Mouse (Mus musculus) adrenal gland, adult 2 months (tissue): ENCODE results near the gene Fam209. TPM values are rescaled to one million over a fixed set of nuclear protein-coding genes. Genes with fewer than 3 reads are reported as not detected.

ENCODE experiments used
- polyA plus RNA-seq: library from polyadenylated mRNA; depleted of rRNA; stranded (reverse); fragments of >200 nt; gene quantifications from 2 replicates; pipeline ENCODE4 v1.2.3, GENCODE M21; 2012; rRNA removed
- total RNA-seq, 2 experiments: library from RNA; stranded (reverse); gene quantifications; 2 replicates each; pipeline ENCODE4 v1.2.3; 2021

Gene Fam209
- total and polyA plus RNA-seq, 3 experiments, result 0.31 TPM; not detected in 2

Other genes with a start within 250 kb of the Fam209 start
- not detected for gene Mc3r, start 224.0 kb upstream of the Fam209 start, total RNA-seq
- gene Mc3r, start 224.0 kb upstream of the Fam209 start, polyA plus RNA-seq, result 0.04 TPM in 1 of 2 replicates, not detected in the other
- gene Fam210b, start 127.0 kb upstream of the Fam209 start, total RNA-seq, result 10 to 100 TPM; 28.2 to 32.2 TPM
- 47.1 and 48.5 TPM in 2 replicates for gene Fam210b, start 127.0 kb upstream of the Fam209 start, polyA plus RNA-seq
- gene Aurka, start 102.0 kb upstream of the Fam209 start, total RNA-seq, result 1 to 10 TPM; 1.8 to 2.7 TPM
- 1.3 and 2.0 TPM in 2 replicates for gene Aurka, start 102.0 kb upstream of the Fam209 start, polyA plus RNA-seq
- gene Cstf1, start 101.8 kb upstream of the Fam209 start, total RNA-seq, result 10 to 100 TPM; 30.1 to 33.4 TPM
- gene Cstf1, start 101.8 kb upstream of the Fam209 start, polyA plus RNA-seq, result 30.7 and 31.5 TPM in 2 replicates
- gene Cass4, start 78.7 kb upstream of the Fam209 start, total RNA-seq, result under 1 TPM in 1 of 2 experiments, not detected in 1; 0.28 TPM
- 0.17 and 0.22 TPM in 2 replicates for gene Cass4, start 78.7 kb upstream of the Fam209 start, polyA plus RNA-seq
- gene Rtf2, start 32.0 kb upstream of the Fam209 start, total RNA-seq, result 10 to 100 TPM; 73.1 to 84.2 TPM
- gene Rtf2, start 32.0 kb upstream of the Fam209 start, polyA plus RNA-seq, result 27.1 and 31.9 TPM in 2 replicates
- not detected for gene Gcnt7, start 13.9 kb upstream of the Fam209 start, total RNA-seq
- gene Gcnt7, start 13.9 kb upstream of the Fam209 start, polyA plus RNA-seq, result not detected in 2 replicates
- gene Tfap2c, start 77.1 kb downstream of the Fam209 start, total RNA-seq, result not detected
- gene Tfap2c, start 77.1 kb downstream of the Fam209 start, polyA plus RNA-seq, result not detected in 2 replicates